Mouse (Mus musculus) left cerebral cortex, postnatal 4 days (tissue): ENCODE results near the gene Itpr2. TPM values are rescaled to one million over a fixed set of nuclear protein-coding genes. Genes with fewer than 3 reads are reported as not detected.

Experiments
- DNase-seq: peaks from one replicate; pipeline ENCODE4 v3.0.0-alpha.2; 2022
- intact Hi-C: fragments of 180-260 bp; cut with DNase I; formaldehyde crosslinking; loops from one replicate; pipeline ENCODE4 v1.15.1; 2025
- total RNA-seq, 2 experiments: library from RNA; stranded (reverse); gene quantifications; 2 replicates each; pipeline ENCODE4 v1.2.3; 2021

Itpr2 gene
- total RNA-seq, 2 experiments from 2014 or later = 11.3 to 12.9 TPM

- DNase-seq = no peak
- intact Hi-C loops = no loop called here
Measured at GRCm38 (mm10) chr6:146379263-146379662, 122.8 kb downstream of the Itpr2 start.

- no peak for DNase-seq
- intact Hi-C loops = no loop called here
Measured at GRCm38 (mm10) chr6:146371511-146371910, 130.5 kb downstream of the Itpr2 start.

GRCm38 (mm10) chr6:146366180-146366579 lies 135.8 kb downstream of the Itpr2 start:
- no peak for DNase-seq
- intact Hi-C loops = no loop called here

GRCm38 (mm10) chr6:146357911-146358310 lies 144.1 kb downstream of the Itpr2 start:
- intact Hi-C loops = no loop called here
- no peak for DNase-seq

GRCm38 (mm10) chr6:146352258-146352805 lies 149.7 kb downstream of the Itpr2 start:
- intact Hi-C loops = no loop called here

GRCm38 (mm10) chr6:146351816-146352215 lies 150.2 kb downstream of the Itpr2 start:
- peak; percentile 17 for DNase-seq
- intact Hi-C loops = no loop called here

More at GRCm38 (mm10) chr6:146352258-146352805, 149.7 kb downstream of the Itpr2 start:
- no peak for DNase-seq

- no peak for DNase-seq
- intact Hi-C loops = no loop called here
Measured at GRCm38 (mm10) chr6:146347568-146347967, 154.5 kb downstream of the Itpr2 start.

- no peak for DNase-seq
- intact Hi-C loops = no loop called here
Measured at GRCm38 (mm10) chr6:146346545-146347195, 155.4 kb downstream of the Itpr2 start.

GRCm38 (mm10) chr6:146344732-146345131 lies 157.3 kb downstream of the Itpr2 start:
- DNase-seq = peak; percentile 62
- intact Hi-C loops = no loop called here

GRCm38 (mm10) chr6:146343671-146344384 lies 158.2 kb downstream of the Itpr2 start:
- peak; percentile 41 for DNase-seq
- intact Hi-C loops = no loop called here

GRCm38 (mm10) chr6:146342995-146343394 lies 159.0 kb downstream of the Itpr2 start:
- intact Hi-C loops = no loop called here
- peak; percentile 64 for DNase-seq

GRCm38 (mm10) chr6:146341934-146342333 lies 160.1 kb downstream of the Itpr2 start:
- DNase-seq = no peak
- intact Hi-C loops = no loop called here

GRCm38 (mm10) chr6:146341413-146341812 lies 160.6 kb downstream of the Itpr2 start:
- intact Hi-C loops = no loop called here

GRCm38 (mm10) chr6:146340951-146341350 lies 161.1 kb downstream of the Itpr2 start:
- intact Hi-C loops = no loop called here
- no peak for DNase-seq

More at GRCm38 (mm10) chr6:146341413-146341812, 160.6 kb downstream of the Itpr2 start:
- DNase-seq = no peak

GRCm38 (mm10) chr6:146339779-146340178 lies 162.2 kb downstream of the Itpr2 start:
- DNase-seq = peak; percentile 72
- intact Hi-C loops = no loop called here

GRCm38 (mm10) chr6:146337237-146337636 lies 164.8 kb downstream of the Itpr2 start:
- intact Hi-C loops = no loop called here
- DNase-seq = no peak

- no peak for DNase-seq
- intact Hi-C loops = no loop called here
Measured at GRCm38 (mm10) chr6:146335191-146335590, 166.8 kb downstream of the Itpr2 start.

- DNase-seq = no peak
- intact Hi-C loops = no loop called here
Measured at GRCm38 (mm10) chr6:146333506-146333905, 168.5 kb downstream of the Itpr2 start.

- DNase-seq = peak; percentile 53
Measured at GRCm38 (mm10) chr6:146331017-146331669, 170.9 kb downstream of the Itpr2 start.

GRCm38 (mm10) chr6:146329079-146329478 lies 172.9 kb downstream of the Itpr2 start:
- intact Hi-C loops = no loop called here
- no peak for DNase-seq

More at GRCm38 (mm10) chr6:146331017-146331669, 170.9 kb downstream of the Itpr2 start:
- intact Hi-C loops = no loop called here

- DNase-seq = no peak
- intact Hi-C loops = no loop called here
Measured at GRCm38 (mm10) chr6:146326631-146327030, 175.4 kb downstream of the Itpr2 start.
